Comparison of ENCODE assay signal across 20 mouse cellular contexts in the genomic region with DNA sequence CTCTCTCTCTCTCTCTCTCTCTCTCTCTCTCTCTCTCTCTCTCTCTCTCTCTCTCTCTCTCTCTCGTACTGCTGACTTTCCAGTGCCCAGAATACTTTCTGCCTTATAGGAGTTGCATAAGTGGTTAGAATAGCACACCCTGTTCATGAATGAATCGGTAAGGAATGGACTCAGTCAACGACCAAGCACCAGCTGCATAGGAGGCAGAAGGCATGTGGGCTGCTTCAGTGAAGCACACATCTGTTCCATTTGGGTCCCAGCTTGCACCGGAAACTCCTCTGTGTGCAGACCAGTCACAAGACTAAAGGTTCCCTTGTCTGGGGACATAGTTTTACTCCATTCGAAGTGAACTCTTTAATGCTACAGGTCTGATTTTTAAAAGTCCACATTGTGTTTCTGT.
DNase-seq lines count a peak whose midpoint lies in the region; TF ChIP-seq lines count a peak whose summit lies in the region.
"Had no signal": no experiment of that assay in that cellular context is flagged by ENCODE, and none has a peak within 500 bp of the region (broad histone marks: within the 10 kb centered on the region; RNA-seq: fewer than 3 reads in every experiment).

No protein-coding gene starts in this region.

- intact Hi-C loops in left cerebral cortex, postnatal 36 days (cut with DNase I) = no loop called here
- intact Hi-C loops in heart, adult 2 months (cut with DNase I) = no loop called here
- intact Hi-C loops in heart, postnatal 10 days (cut with DNase I) = no loop called here

- no peak for TF ChIP-seq POLR2A in heart, adult 2 months (IDR thresholded peaks at IDR 0.05; ENCODE audit: insufficient read depth, low read depth, low read length)

- no peak overlapping the region for H3K27ac ChIP-seq in layer of hippocampus, adult 2 months
- no peak overlapping the region for H3K27ac ChIP-seq in heart, adult 2 months
- H3K27ac ChIP-seq: embryonic facial prominence, embryonic 15.5 days; heart, embryonic 10.5 days; liver, embryonic 15.5 days; midbrain, embryonic 12.5 days; neural tube, embryonic 12.5 days; stomach, postnatal 0 days had no signal

- no peaks in the 10 kb centered on the region for H3K79me2 ChIP-seq in heart, adult 2 months (replicated peaks; ENCODE audit: control insufficient read depth, insufficient read depth, low read length)

- no peaks in the 10 kb centered on the region for H3K27me3 ChIP-seq in heart, adult 2 months (ENCODE audit: control insufficient read depth, insufficient read depth, low read length)
- H3K27me3 ChIP-seq: embryonic facial prominence, embryonic 15.5 days; liver, embryonic 15.5 days; midbrain, embryonic 12.5 days; neural tube, embryonic 12.5 days had no signal

- WGBS in heart, adult 2 months = 75% methylated on average over 5 of the region's 5 CpGs

- no peak for TF ChIP-seq CTCF in layer of hippocampus, adult 2 months (conservative IDR thresholded peaks at IDR 0.05)
- no peak for TF ChIP-seq CTCF in heart, adult 2 months (IDR thresholded peaks at IDR 0.05)

- no peak overlapping the region for H3K4me3 ChIP-seq in layer of hippocampus, adult 2 months
- H3K4me3 ChIP-seq in heart, adult 2 months = no peak overlapping the region
- H3K4me3 ChIP-seq: embryonic facial prominence, embryonic 15.5 days; heart, embryonic 10.5 days; liver, embryonic 15.5 days; midbrain, embryonic 12.5 days; neural tube, embryonic 12.5 days had no signal

- H3K9ac ChIP-seq in heart, adult 2 months (ENCODE audit: low read depth, low read length) = no peak overlapping the region
- H3K9ac ChIP-seq: embryonic facial prominence, embryonic 15.5 days; liver, embryonic 15.5 days; midbrain, embryonic 12.5 days; neural tube, embryonic 12.5 days had no signal

- no peaks in the 10 kb centered on the region for H3K36me3 ChIP-seq in heart, adult 2 months (ENCODE audit: control insufficient read depth, insufficient read depth, low read length)
- H3K36me3 ChIP-seq: embryonic facial prominence, embryonic 15.5 days; heart, embryonic 10.5 days; liver, embryonic 15.5 days; midbrain, embryonic 12.5 days; neural tube, embryonic 12.5 days had no signal

- H3K4me1 ChIP-seq in heart, adult 2 months (ENCODE audit: control insufficient read depth, insufficient read depth, low read length) = no peaks in the 10 kb centered on the region
- H3K4me1 ChIP-seq: heart, embryonic 10.5 days; liver, embryonic 15.5 days; midbrain, embryonic 12.5 days; neural tube, embryonic 12.5 days had no signal

- TF ChIP-seq EP300 in heart, adult 2 months (IDR thresholded peaks at IDR 0.05; ENCODE audit: insufficient read depth, low read depth, low read length) = no peak

- DNase-seq in layer of hippocampus, adult 2 months (ENCODE audit: low spot score in 2 of 2) = peak; percentile 44 to 48
- DNase-seq in layer of hippocampus, adult 9-10 months (ENCODE audit: low spot score) = no peak
- DNase-seq in layer of hippocampus, adult 8-10 months (ENCODE audit: low spot score in 2 of 2) = peak; percentile 37 to 47
- DNase-seq in left cerebral cortex, postnatal 36 days (ENCODE audit: low spot score in 2 of 2) = peak; percentile 50 to 54
- DNase-seq in heart, adult 2 months = no peak
- no peak for DNase-seq in adrenal gland, postnatal 14 days
- DNase-seq in heart, postnatal 10 days = no peak
- DNase-seq: adrenal gland, postnatal 36 days; cerebellum, adult 18-20 months; cerebellum, postnatal 25 days; gastrocnemius, postnatal 36 days; kidney, adult 18-20 months; kidney, postnatal 10 days; thymus, postnatal 14 days had no signal

Comparison
In these comparisons a context has a peak if more than half of its experiments do, and no peak if none do; other contexts are left out.
1. DNase-seq: peak in layer of hippocampus, adult 2 months (2 of 2), layer of hippocampus, adult 8-10 months (2 of 2) and left cerebral cortex, postnatal 36 days (2 of 2); none in layer of hippocampus, adult 9-10 months (single experiment), heart, adult 2 months (0 of 2), adrenal gland, postnatal 14 days (single experiment) and heart, postnatal 10 days (0 of 2).